Mouse (Mus musculus) cortical plate, adult 2 months (tissue): ENCODE measurements at regions not wholly inside any gene's neighbourhood (a gene's known extent, or its start where the extent isn't known, plus 50 kb on each side); places are given as distances from the start of the nearest gene placed in this dataset.

Source experiments
- CTCF ChIP-seq: fragments of 200-500 bp; IDR thresholded peaks from 2 replicates; pipeline ENCODE4 v1.5.1; 2011; ENCODE audit warnings: mild to moderate bottlenecking, control low read depth, low read length; ENCODE audit not compliant: insufficient read depth; ENCODE audit errors: extremely low read depth
- POLR2A ChIP-seq: fragments of 200-500 bp; IDR thresholded peaks from 2 replicates; pipeline ENCODE4 v1.6.1; 2011; ENCODE audit warnings: mild to moderate bottlenecking, low read length, control low read depth; ENCODE audit not compliant: insufficient read depth; ENCODE audit errors: extremely low read depth

- TF ChIP-seq POLR2A (no peak), CTCF (no peak)
These were observed 109.9 kb downstream of the Sox2 start for GRCm38 (mm10) chr3:34759942-34760640.
